Mouse (Mus musculus) brain, embryonic 14.5 days (tissue): ENCODE measurements around the gene Pla2g12a. TPM values are rescaled to one million over a fixed set of nuclear protein-coding genes. Genes with fewer than 3 reads are reported as not detected.
A peak's percentile ranks its signal among the peaks of the same experiment; 100 is the strongest.

Source experiments
- DNase-seq: peaks from one replicate; pipeline ENCODE4 v3.0.0-alpha.2; 2011; ENCODE audit warnings: low read depth
- CTCF ChIP-seq: fragments of 200-500 bp; IDR thresholded peaks from 2 replicates; pipeline ENCODE4 v1.5.1; 2012; ENCODE audit warnings: inconsistent platforms, mild to moderate bottlenecking, moderate library complexity, borderline replicate concordance; ENCODE audit not compliant: insufficient read depth, insufficient read length; ENCODE audit errors: extremely low read depth
- POLR2A ChIP-seq: fragments of 200-500 bp; IDR thresholded peaks from 2 replicates; pipeline ENCODE4 v1.6.1; 2012; ENCODE audit warnings: mild to moderate bottlenecking, inconsistent platforms, borderline replicate concordance; ENCODE audit not compliant: poor library complexity, insufficient read depth, insufficient read length, severe bottlenecking; ENCODE audit errors: extremely low read depth
- polyA plus RNA-seq: library from polyadenylated mRNA; depleted of rRNA; stranded (reverse); fragments of >200 nt; gene quantifications from 2 replicates; pipeline ENCODE4 v1.2.3, GENCODE M21; 2012

Gene Pla2g12a
- polyA plus RNA-seq, 1 experiment: 23.5 TPM

DNA sequence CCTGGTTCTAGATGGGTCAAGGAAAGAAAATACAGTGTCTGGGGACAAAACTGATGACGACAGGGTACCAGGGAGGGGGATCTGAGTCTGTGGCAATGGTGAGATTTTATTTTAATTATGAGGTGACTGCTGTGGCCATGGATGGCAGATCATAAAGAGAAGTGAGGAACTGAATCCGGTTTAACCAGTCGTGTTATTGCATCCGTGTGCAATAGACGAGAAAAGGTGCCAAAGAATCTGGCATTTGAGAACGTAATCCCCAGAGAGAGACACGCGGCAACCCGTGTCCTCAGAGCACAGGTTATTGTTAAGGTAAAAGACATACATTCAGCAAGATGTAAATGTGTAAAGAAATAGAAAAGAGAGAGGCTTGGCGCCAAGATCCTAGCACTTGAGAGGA, 1.1 kb upstream of the Pla2g12a start:
- TF ChIP-seq POLR2A (no peak), CTCF (no peak)
- no peak for DNase-seq

DNA sequence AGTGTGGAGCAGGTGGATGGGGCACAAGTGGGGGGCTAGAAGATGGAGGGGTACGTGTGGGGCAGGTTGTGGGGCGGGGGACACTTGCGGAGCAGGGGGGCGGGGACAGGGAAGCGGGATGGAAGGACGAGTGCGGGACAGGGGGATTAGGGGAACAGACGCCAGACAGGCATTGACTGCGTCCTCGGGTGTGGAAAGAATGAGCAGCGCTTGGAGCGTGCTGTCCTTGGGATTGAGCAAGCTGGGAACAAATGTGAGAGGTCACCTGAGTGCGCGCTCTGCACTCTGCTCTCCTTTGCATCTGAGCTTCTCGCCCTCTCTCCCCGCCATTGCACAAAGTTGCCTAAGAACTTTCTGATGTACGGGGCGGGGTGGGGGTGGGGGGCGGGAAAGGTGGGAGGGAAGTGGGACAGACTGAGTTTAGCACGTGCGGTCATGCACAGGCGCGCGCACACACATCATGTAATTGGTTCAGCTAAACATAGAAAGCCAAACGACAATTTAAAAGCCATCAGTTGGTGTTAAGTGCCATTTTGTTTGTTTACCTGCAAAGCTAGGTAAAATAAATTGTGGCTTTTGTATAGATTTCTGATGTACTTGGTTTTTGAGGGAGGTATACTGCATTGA, 838 bp downstream of the Pla2g12a start:
- DNase-seq: peak; percentile 64
- TF ChIP-seq CTCF (no peak), POLR2A (no peak)

- no peak for DNase-seq
- TF ChIP-seq CTCF: no peak
- TF ChIP-seq POLR2A: no peak
Observed at GRCm38 (mm10) chr3:129879913-129880312, 1.5 kb downstream of the Pla2g12a start.

DNA sequence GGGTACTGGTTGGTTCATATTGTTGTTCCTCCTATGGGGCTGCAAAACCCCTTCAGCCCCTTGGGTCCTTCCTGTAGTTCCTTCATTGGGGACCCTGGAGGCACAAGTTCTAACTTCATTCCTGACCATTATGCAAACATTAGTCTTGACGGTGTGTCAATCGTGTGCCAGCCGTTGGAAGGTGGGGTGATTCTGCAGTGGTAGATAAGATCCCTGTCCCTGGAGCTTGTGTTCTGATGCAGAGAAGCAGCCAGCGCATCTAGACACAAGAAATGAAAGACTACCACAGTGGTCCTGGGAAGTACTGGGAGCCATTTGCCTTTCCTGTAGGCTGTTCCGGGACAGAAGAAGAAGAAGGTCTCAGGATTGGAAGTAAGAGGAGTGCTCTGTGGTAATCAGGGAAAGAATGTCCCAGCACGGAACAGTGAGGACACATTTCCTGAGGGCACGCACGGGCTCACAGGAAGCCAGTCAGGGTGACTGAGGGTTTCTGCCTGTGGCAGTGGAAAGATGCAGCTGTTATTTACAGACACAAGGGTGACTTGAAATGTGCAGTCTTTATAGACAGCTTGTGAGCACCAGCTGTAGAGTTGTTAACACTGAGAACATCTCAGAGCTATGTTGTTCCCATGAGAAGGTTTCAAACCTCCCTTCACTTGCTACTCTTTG, 2.7 kb downstream of the Pla2g12a start:
- DNase-seq: no peak
- TF ChIP-seq CTCF (no peak), POLR2A (no peak)

DNA sequence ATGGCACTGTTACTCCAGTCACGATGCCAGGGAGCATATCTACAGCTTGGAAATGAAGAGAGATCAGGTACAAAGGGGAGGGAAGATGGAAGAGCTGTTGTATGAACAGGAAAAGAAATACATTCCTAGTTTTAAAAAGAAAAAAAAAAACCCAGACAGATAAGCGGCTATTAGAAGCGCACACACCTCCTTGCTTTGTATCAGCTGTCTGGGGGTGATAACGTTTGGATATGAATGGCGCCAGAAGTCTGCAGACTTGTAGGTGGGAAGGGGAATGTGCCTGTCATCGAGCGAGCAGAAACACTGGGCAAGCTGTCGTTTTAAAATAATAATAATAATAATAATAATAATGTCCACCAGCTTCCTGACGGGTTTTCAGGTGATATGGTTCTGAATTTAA, 7.2 kb downstream of the Pla2g12a start:
- TF ChIP-seq POLR2A (no peak), CTCF (no peak)
- no peak for DNase-seq

GRCm38 (mm10) chr3:129886430-129886829, 8.0 kb downstream of the Pla2g12a start:
- DNase-seq: no peak
- no peak for TF ChIP-seq CTCF
- no peak for TF ChIP-seq POLR2A

GRCm38 (mm10) chr3:129887779-129888517, 9.5 kb downstream of the Pla2g12a start:
- DNase-seq: no peak
- TF ChIP-seq POLR2A (no peak), CTCF (no peak)

- TF ChIP-seq CTCF (no peak), POLR2A (no peak)
- no peak for DNase-seq
Observed at GRCm38 (mm10) chr3:129892003-129892402, 13.6 kb downstream of the Pla2g12a start.

- no peak for DNase-seq
- TF ChIP-seq POLR2A (no peak), CTCF (no peak)
Observed at GRCm38 (mm10) chr3:129893143-129893542, 14.7 kb downstream of the Pla2g12a start.

GRCm38 (mm10) chr3:129896591-129896990, 18.2 kb downstream of the Pla2g12a start:
- no peak for TF ChIP-seq CTCF
- TF ChIP-seq POLR2A: no peak
- DNase-seq: no peak

GRCm38 (mm10) chr3:129898886-129899285, 20.5 kb downstream of the Pla2g12a start:
- no peak for DNase-seq
- no peak for TF ChIP-seq POLR2A
- no peak for TF ChIP-seq CTCF
